Mouse (Mus musculus) lung, adult 2 months (tissue): Measurements from ENCODE around the gene Fam207a.

Experiments
- CTCF ChIP-seq: fragments of 200-500 bp; IDR thresholded peaks from 2 replicates; pipeline ENCODE4 v1.5.1; 2011; ENCODE audit warnings: mild to moderate bottlenecking, low read length, control low read depth; ENCODE audit not compliant: insufficient read depth
- POLR2A ChIP-seq: fragments of 200-500 bp; IDR thresholded peaks from 2 replicates; pipeline ENCODE4 v1.6.1; 2011; ENCODE audit warnings: low read depth, mild to moderate bottlenecking, control low read depth, low read length, borderline replicate concordance; ENCODE audit errors: extremely low read depth

GRCm38 (mm10) chr10:77485786-77486185 is 29.8 kb downstream of the Fam207a start:
- no peak for TF ChIP-seq CTCF
- no peak for TF ChIP-seq POLR2A
